Mouse (Mus musculus) heart, embryonic 13.5 days (tissue): ENCODE measurements around the gene Rasgrp4. TPM values are rescaled to one million over a fixed set of nuclear protein-coding genes. Genes with fewer than 3 reads are reported as not detected.
"Not testable (repeated sequence)": the region's sequence is repeated elsewhere in the genome, so short reads cannot be mapped to it uniquely, and the experiment has no call there.

Source experiments
- ATAC-seq: fragments of 200-750 bp; cut with Nextera tagmentation; 2 replicates; pipeline ENCODE4 v1.8.0; 2017; ENCODE audit warnings: moderate TSS enrichment; ENCODE audit not compliant: insufficient number of reproducible peaks, low FRiP score, low TSS enrichment; ENCODE audit errors: extremely low read depth
- H3K27ac ChIP-seq: fragments of 300-500 bp; sonication (generic); replicated peaks from 2 replicates; pipeline ENCODE4 v1.5.1; 2015; ENCODE audit warnings: moderate library complexity, mild to moderate bottlenecking, inconsistent platforms
- H3K27me3 ChIP-seq: fragments of 300-500 bp; sonication (generic); replicated peaks from 2 replicates; pipeline ENCODE4 v1.6.1; 2015; ENCODE audit warnings: mild to moderate bottlenecking, inconsistent platforms
- H3K36me3 ChIP-seq: fragments of 300-500 bp; sonication (generic); 2 replicates; pipeline ENCODE4 v1.6.1; 2015; ENCODE audit warnings: mild to moderate bottlenecking, inconsistent platforms
- H3K4me1 ChIP-seq: fragments of 300-500 bp; sonication (generic); 2 replicates; pipeline ENCODE4 v1.6.1; 2015; ENCODE audit warnings: inconsistent platforms
- H3K4me2 ChIP-seq: fragments of 300-500 bp; sonication (generic); 2 replicates; pipeline ENCODE4 v1.6.1; 2015; ENCODE audit warnings: inconsistent platforms, mild to moderate bottlenecking, moderate library complexity
- H3K4me3 ChIP-seq: fragments of 300-500 bp; sonication (generic); 2 replicates; pipeline ENCODE4 v1.5.1; 2015; ENCODE audit warnings: moderate library complexity, mild to moderate bottlenecking, inconsistent platforms
- H3K9ac ChIP-seq: fragments of 300-500 bp; sonication (generic); 2 replicates; pipeline ENCODE4 v1.6.1; 2015; ENCODE audit warnings: inconsistent platforms, mild to moderate bottlenecking, moderate library complexity
- H3K9me3 ChIP-seq: fragments of 300-500 bp; sonication (generic); 2 replicates; pipeline ENCODE4 v1.6.1; 2016; ENCODE audit warnings: inconsistent platforms
- WGBS: fragments of 180-500 bp; shearing (Covaris S2); methylation state at CpG from one replicate; pipeline ENCODE4 v1.1.7; 2015; ENCODE audit warnings: mixed read lengths; 5-methylcytosine and 5-hydroxymethylcytosine counted together
- polyA plus RNA-seq: library from polyadenylated mRNA; unstranded; fragments of >200 nt; fragmentation: Nextera tagmentation; extraction: Ambion mirVana; gene quantifications from 2 replicates; pipeline ENCODE4 v1.2.1, GENCODE M21; 2015

Gene Rasgrp4
- polyA plus RNA-seq, 1 experiment from 2014 or later, result 0.56 TPM

DNA sequence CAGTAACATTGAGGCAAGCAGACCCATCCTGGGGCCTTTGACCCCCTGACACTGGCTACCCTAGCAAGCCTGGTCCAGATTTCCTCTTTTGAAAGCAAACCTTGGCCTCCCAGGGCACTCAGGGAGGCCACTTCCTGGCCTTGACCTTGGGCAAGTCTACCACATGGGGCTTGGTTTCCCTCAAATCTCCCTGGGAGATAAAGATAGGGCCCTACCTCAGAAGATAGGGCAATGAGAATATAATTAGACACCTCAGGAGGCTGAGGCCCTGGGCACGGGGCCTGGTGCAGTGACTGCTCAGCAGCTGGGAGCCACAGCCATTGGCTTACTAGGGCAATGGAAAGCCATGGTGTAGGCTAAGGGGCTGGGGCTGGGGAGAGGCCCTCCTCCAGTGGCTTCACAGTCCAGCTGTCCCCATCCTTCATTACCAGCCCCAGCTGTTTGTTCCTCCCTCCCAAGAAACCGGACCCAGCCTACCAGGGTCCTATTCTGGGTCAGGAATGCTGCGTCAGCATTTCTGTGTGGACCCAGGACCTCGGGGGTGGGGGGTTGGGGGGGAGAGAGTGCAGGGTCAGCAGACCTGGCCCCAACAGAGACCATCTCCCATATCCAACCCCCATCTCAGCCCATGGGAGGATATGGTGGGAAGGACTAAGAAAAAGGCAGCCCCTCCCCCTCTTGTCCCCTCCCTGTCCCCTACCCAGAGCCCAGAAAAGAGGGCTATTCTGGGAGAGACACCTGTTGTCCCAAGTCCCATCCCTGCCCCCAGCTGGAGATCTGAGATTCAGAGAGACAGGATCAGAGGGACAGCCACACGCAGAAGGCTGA lies 10.9 kb upstream of the Rasgrp4 start:
- no peaks in the 10 kb centered on the region for H3K36me3 ChIP-seq
- 53% methylated on average over 5 of the region's 5 CpGs for WGBS
- no peak overlapping the region for H3K4me3 ChIP-seq
- no peak overlapping the region for H3K9ac ChIP-seq
- H3K27ac ChIP-seq, result no peak overlapping the region
- peaks cover 13% of the 10 kb centered on the region for H3K4me1 ChIP-seq
- ATAC-seq, result no peak
- H3K27me3 ChIP-seq, result peaks cover 34% of the 10 kb centered on the region
- H3K4me2 ChIP-seq, result peak overlapping the region; percentile 79; the same call in 1 of the 2 replicates
- H3K9me3 ChIP-seq, result no peaks in the 10 kb centered on the region

DNA sequence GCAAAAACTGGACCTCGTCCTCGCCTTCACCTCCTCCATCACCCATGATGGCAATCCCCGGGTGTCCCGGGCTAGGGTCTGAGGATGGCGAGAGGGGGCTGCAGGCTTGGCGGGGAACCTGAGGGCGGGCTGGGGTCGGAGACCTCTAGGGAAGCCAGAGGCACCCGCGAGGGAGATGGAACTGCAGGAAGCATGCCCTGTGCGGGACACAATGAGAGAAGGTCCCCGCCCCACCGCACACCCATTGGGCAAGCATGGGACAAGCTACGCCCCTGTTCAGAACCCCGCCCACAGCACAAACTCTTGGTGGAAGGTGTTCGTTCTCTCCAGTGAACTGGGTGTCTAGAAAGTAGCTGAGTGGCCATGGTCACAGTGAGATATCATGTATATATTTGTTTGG lies 9.7 kb upstream of the Rasgrp4 start, which contains the start of gene Ryr1:
TSS of gene Ryr1 (minus strand) at position 210 of the 400 bp plus-strand sequence.
- Histone ChIP-seq H3K4me3 (peak within 1 kb of the TSS; percentile 47), H3K9ac (peak within 1 kb of the TSS; percentile 72), H3K27ac (no peak within 1 kb of the TSS), H3K36me3 (no peaks in the 10 kb centered on the region), H3K4me2 (peak within 1 kb of the TSS; percentile 79), H3K4me1 (peaks cover 13% of the 10 kb centered on the region), H3K27me3 (peaks cover 22% of the 10 kb centered on the region), H3K9me3 (no peaks in the 10 kb centered on the region)
- no peak for ATAC-seq
- WGBS, result under 1% methylated on average over 16 of the region's 16 CpGs

DNA sequence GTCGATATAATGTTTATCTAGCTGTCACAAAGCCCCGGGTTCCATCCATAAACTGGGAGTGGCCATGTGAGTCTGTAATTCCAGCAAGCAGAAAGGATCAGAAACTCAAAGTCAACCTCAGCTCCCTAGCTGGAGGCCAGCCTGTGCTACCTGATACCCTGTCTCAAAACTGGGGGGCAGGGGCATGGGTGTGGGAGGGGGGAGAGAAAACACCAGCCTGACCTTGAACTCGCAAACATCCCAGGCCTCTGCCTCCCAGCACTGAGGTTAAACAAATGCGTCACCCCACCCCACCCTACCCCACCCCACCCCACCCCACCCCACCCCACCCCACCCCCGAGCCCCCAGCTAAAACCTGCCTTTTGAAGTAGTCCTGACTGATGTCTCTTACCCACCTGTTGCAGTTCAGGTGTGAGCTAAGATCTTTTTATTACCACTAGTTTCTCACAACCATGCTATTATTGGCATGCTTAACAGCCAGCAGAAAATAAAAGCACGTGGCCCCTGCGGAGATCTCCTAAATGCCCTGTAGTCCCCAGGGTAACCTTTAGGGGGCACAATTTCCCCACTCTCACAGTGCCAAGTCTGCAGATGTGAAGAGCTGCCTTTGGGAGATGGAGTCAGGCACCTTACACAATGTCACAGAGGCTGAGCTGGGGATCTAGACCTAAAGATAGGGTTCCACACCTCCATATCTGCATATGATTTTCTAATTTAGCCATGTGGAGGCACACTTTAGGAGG lies 8.3 kb upstream of the Rasgrp4 start:
- Histone ChIP-seq H3K9me3 (no peaks in the 10 kb centered on the region), H3K27me3 (peaks cover 22% of the 10 kb centered on the region), H3K4me2 (no peak overlapping the region), H3K36me3 (no peaks in the 10 kb centered on the region), H3K9ac (no peak overlapping the region), H3K27ac (no peak overlapping the region), H3K4me3 (no peak overlapping the region), H3K4me1 (peaks cover 13% of the 10 kb centered on the region)
- ATAC-seq, result no peak
- WGBS, result 21% methylated on average over 6 of the region's 7 CpGs

DNA sequence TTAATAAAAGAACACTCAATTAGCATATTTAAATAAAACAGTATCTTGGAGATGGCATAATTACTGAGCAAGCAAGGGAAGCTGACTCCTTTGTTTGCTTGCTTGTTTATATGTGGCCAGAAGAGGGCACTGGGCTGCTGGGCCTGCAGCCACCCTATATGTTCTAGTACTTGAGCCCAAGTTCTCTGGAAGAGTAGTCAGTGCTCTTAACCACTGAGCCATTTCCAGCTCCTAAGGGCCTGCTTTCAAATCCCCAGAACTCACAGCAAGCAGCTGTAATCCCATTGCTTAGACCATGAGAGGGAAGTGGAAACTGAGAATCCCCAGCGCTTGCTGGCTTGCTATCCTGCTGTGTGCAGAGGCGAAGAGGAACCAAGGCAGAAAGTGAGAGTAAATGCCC lies 5.9 kb upstream of the Rasgrp4 start:
- H3K9ac ChIP-seq, result no peak overlapping the region
- H3K9me3 ChIP-seq, result no peaks in the 10 kb centered on the region
- ATAC-seq, result no peak
- 57% methylated on average over 2 of the region's 2 CpGs for WGBS
- H3K4me1 ChIP-seq, result peaks cover 13% of the 10 kb centered on the region
- H3K4me3 ChIP-seq, result no peak overlapping the region
- no peak overlapping the region for H3K4me2 ChIP-seq
- no peaks in the 10 kb centered on the region for H3K36me3 ChIP-seq
- H3K27me3 ChIP-seq, result peaks cover 24% of the 10 kb centered on the region
- no peak overlapping the region for H3K27ac ChIP-seq

DNA sequence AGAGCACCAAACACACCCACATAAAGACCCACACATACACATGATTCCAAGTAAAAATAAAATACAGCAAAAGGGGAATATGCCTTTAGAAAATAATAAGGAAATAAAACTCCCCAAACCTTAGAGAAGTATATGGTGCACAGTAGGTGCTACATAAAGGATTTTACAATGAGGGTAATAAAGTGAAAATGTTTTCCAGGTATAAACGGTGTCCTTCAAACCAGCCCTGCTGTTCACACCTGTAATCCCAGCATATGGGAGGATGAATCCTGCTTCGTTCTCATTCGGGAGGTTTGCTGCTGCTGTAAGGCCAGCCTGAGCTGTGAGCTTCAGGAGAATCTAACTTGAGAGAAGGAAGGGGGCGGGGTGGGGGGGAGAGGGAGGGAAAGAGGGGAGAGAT lies 421 bp upstream of the Rasgrp4 start:
- WGBS, result 10% methylated on average over 3 of the region's 4 CpGs
- no peak for ATAC-seq

DNA sequence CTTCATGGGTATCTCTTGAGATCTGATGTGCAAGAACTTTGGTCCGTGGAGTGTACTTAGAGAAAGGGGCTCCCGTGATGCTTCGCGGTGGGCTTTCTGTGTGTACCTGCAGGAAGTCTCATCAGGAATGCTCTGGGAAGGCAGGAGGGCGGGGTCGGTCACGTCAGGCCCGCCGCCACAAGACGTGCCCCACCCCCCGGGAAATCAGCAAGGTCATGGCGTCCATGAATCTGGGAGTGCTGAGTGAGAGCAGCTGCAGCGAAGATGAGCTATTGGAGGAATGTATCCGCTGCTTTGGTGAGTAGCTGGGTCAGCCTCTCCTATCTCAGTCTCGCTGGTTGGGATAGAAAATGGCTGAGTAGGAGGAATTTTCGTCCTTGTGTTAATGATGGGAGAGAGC lies 2.8 kb downstream of the Rasgrp4 start:
- Histone ChIP-seq H3K4me3 (no peak overlapping the region), H3K27ac (no peak overlapping the region), H3K4me2 (0 out of 2 replicates have a peak overlapping the region, but pooled peaks have one; percentile 20), H3K9me3 (no peaks in the 10 kb centered on the region), H3K36me3 (no peaks in the 10 kb centered on the region), H3K27me3 (peaks cover 35% of the 10 kb centered on the region), H3K9ac (no peak overlapping the region), H3K4me1 (peaks cover 6% of the 10 kb centered on the region; the same call in 1 of the 2 replicates)
- no peak for ATAC-seq
- 28% methylated on average over 16 of the region's 16 CpGs for WGBS

More for the DNA sequence above, 421 bp upstream of the Rasgrp4 start:
- Histone ChIP-seq H3K9ac (no peak overlapping the region), H3K4me1 (peaks cover 6% of the 10 kb centered on the region; the same call in 1 of the 2 replicates), H3K4me2 (peak overlapping the region; percentile 58), H3K27ac (no peak overlapping the region), H3K36me3 (no peaks in the 10 kb centered on the region), H3K4me3 (peak overlapping the region; percentile 32), H3K27me3 (peaks cover 35% of the 10 kb centered on the region), H3K9me3 (no peaks in the 10 kb centered on the region)

DNA sequence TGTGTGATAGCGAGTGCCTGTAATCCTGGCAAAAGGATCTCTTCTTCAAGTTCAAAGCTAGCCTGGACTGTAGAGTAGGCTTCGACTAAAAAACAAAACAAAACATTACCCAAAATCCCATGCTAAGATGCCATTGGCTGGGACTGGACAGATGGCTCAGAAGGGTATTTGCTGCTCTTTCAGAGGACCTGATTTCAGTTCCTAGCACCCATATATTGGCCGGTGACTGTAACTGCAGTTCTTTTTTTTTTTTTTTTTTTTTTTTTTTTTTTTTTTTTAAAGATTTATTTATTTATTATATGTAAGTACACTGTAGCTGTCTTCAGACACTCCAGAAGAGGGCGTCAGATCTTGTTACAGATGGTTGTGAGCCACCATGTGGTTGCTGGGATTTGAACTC lies 4.6 kb downstream of the Rasgrp4 start:
- H3K4me2 ChIP-seq, H3K4me1 ChIP-seq, H3K4me3 ChIP-seq, H3K36me3 ChIP-seq, ATAC-seq, H3K27ac ChIP-seq, H3K9me3 ChIP-seq, H3K9ac ChIP-seq: not testable (repeated sequence)
- peaks cover 29% of the 10 kb centered on the region for H3K27me3 ChIP-seq
- 78% methylated on average over 3 of the region's 4 CpGs for WGBS

DNA sequence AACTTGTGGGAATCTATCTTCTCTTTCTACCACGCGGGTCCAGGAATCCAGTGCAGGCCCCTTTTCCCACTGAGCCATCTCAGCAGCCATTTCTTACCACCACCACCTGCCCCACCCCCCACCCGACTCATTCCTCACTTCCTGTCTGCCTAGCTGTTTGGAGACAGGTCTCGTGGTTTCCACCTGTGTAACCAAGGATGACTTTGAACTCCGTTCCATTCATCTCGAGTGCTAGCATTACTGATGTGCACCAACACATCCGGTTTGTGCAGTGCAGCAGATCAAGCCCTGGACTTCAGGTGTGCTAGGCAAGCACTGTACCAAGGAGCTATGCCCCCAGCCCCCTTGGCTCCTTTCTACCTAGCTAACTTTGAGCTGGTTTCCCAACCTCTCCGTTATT lies 6.8 kb downstream of the Rasgrp4 start:
- Histone ChIP-seq H3K9ac (no peak overlapping the region), H3K9me3 (no peaks in the 10 kb centered on the region), H3K36me3 (no peaks in the 10 kb centered on the region), H3K4me2 (no peak overlapping the region), H3K4me1 (no peaks in the 10 kb centered on the region), H3K4me3 (no peak overlapping the region), H3K27ac (no peak overlapping the region), H3K27me3 (peaks cover 11% of the 10 kb centered on the region)
- no peak for ATAC-seq
- WGBS, result 73% methylated on average over 8 of the region's 8 CpGs

DNA sequence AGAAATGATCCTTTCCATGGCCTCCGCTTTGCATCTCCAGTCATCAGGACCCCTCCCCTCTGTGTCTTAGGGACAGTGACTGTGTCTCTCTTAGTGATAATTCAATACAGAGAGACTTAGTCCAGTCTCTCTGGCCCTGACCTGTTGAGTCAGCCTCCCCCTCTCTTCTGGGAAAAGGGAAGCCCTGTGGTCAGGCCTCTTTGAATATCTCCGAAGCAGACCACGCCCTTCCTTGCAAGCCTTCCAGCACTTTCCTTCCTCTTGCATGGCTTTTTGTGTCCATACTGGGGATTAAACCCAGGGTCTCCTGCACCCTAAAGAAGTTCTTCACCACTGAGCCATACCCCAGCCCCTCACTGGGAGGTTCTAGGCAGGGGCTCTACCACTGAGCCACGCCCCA lies 9.4 kb downstream of the Rasgrp4 start:
- H3K27me3 ChIP-seq, result 0 out of 2 replicates have a peak, but pooled peaks cover 4% of the 10 kb centered on the region
- no peaks in the 10 kb centered on the region for H3K4me1 ChIP-seq
- ATAC-seq, result no peak
- no peaks in the 10 kb centered on the region for H3K9me3 ChIP-seq
- WGBS, result 79% methylated on average over 4 of the region's 4 CpGs
- H3K9ac ChIP-seq, result no peak overlapping the region
- H3K36me3 ChIP-seq, result no peaks in the 10 kb centered on the region
- no peak overlapping the region for H3K4me2 ChIP-seq
- no peak overlapping the region for H3K4me3 ChIP-seq
- H3K27ac ChIP-seq, result no peak overlapping the region

DNA sequence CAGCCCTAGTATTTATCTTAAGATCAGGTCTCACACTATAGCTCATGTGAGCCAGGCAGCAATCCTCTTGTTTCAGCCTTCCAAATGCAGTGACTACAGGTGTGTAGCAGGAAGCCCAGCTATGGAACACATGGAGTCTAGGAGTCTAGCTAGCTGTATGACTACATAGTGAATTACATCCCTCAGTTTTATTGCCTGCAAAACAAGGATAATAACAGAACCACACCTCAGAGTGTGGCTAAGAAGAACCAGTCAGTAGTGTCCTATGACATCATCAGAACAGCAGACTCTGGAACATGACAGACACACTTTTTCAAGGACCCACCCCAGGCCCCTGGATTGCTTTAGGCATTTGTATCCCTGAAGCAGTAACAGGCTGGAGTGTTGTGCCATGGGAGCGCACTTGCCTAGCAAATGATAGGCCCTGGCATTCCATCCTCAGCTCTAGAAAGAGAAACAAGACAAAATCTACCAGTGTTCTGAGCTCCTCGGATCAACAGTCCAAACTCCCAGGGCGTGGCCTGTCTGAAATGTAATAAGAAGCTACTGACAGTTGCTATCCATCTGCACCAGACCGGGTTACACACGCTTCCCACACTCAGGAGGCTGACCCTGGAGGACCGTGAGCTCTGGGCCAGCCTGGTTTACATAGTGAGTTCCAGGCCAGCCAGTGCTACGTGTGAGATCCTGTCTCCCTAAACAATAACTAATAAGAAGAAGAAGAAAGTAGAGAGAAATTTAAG lies 12.1 kb downstream of the Rasgrp4 start:
- no peak overlapping the region for H3K9ac ChIP-seq

DNA sequence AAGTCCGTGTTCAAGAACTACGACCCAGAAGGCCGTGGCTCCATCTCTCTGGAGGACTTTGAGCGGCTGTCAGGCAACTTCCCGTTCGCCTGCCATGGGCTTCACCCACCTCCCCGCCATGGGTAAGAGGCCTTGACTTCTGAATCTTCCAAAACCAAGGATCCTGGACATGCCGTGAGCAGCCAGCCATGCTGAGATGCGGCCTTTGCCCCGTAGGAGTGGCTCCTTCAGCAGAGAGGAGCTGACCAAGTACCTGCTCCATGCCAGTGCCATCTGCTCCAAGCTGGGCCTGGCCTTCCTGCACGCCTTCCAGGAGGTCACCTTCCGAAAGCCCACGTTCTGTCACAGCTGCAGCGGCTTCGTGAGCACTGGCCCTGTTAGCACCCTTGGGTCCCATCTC lies 14.1 kb downstream of the Rasgrp4 start:
- Histone ChIP-seq H3K9ac (no peak overlapping the region), H3K4me2 (no peak overlapping the region), H3K4me1 (no peaks in the 10 kb centered on the region), H3K4me3 (no peak overlapping the region), H3K27me3 (peaks cover 17% of the 10 kb centered on the region), H3K27ac (no peak overlapping the region), H3K9me3 (no peaks in the 10 kb centered on the region), H3K36me3 (no peaks in the 10 kb centered on the region; the same call in 1 of the 2 replicates)
- 82% methylated on average over 15 of the region's 15 CpGs for WGBS
- no peak for ATAC-seq

More for the DNA sequence above, 12.1 kb downstream of the Rasgrp4 start:
- Histone ChIP-seq H3K9me3 (no peaks in the 10 kb centered on the region), H3K27me3 (peaks cover 17% of the 10 kb centered on the region), H3K36me3 (no peaks in the 10 kb centered on the region), H3K4me2 (no peak overlapping the region), H3K4me1 (no peaks in the 10 kb centered on the region), H3K27ac (no peak overlapping the region), H3K4me3 (no peak overlapping the region)
- WGBS, result 77% methylated on average over 7 of the region's 7 CpGs
- ATAC-seq, result no peak
